Mouse (Mus musculus) kidney, postnatal 4 days (tissue): ENCODE data around the gene Zfp704.
"Not testable (repeated sequence)": the region's sequence is repeated elsewhere in the genome, so short reads cannot be mapped to it uniquely, and the experiment has no call there.

Experiments used
- DNase-seq, 2 experiments: peaks; one replicate each; pipeline ENCODE4 v3.0.0; 2021; ENCODE audit warnings: mixed read lengths in 2 of 2

The Zfp704 gene

GRCm38 (mm10) chr3:9594457-9594856 is 15.4 kb downstream of the Zfp704 start:
- no peak for DNase-seq

GRCm38 (mm10) chr3:9593832-9594231 is 16.1 kb downstream of the Zfp704 start:
- DNase-seq = peak; percentile 46 to 63

- no peak for DNase-seq
Measured at GRCm38 (mm10) chr3:9591416-9592110, 18.3 kb downstream of the Zfp704 start.

GRCm38 (mm10) chr3:9588635-9589034 is 21.2 kb downstream of the Zfp704 start:
- no peak for DNase-seq

- no peak for DNase-seq
Measured at GRCm38 (mm10) chr3:9587304-9587703, 22.6 kb downstream of the Zfp704 start.

- no peak for DNase-seq
Measured at GRCm38 (mm10) chr3:9583516-9583915, 26.4 kb downstream of the Zfp704 start.

GRCm38 (mm10) chr3:9580952-9581798 is 28.7 kb downstream of the Zfp704 start:
- DNase-seq = no peak

- DNase-seq = no peak
Measured at GRCm38 (mm10) chr3:9580102-9580501, 29.8 kb downstream of the Zfp704 start.

- no peak for DNase-seq
Measured at GRCm38 (mm10) chr3:9579028-9579643, 30.7 kb downstream of the Zfp704 start.

GRCm38 (mm10) chr3:9576872-9577271 is 33.0 kb downstream of the Zfp704 start:
- no peak for DNase-seq

- no peak for DNase-seq
Measured at GRCm38 (mm10) chr3:9574305-9574704, 35.6 kb downstream of the Zfp704 start.

- DNase-seq = peak; percentile 44 to 69
Measured at GRCm38 (mm10) chr3:9573581-9573980, 36.3 kb downstream of the Zfp704 start.

- DNase-seq = no peak
Measured at GRCm38 (mm10) chr3:9572261-9572660, 37.6 kb downstream of the Zfp704 start.

GRCm38 (mm10) chr3:9570782-9571181 is 39.1 kb downstream of the Zfp704 start:
- no peak for DNase-seq

- DNase-seq = not testable (repeated sequence)
Measured at GRCm38 (mm10) chr3:9569706-9570105, 40.2 kb downstream of the Zfp704 start.

- DNase-seq = no peak
Measured at GRCm38 (mm10) chr3:9568565-9569228, 41.2 kb downstream of the Zfp704 start.

GRCm38 (mm10) chr3:9567948-9568347 is 41.9 kb downstream of the Zfp704 start:
- no peak for DNase-seq

GRCm38 (mm10) chr3:9566831-9567230 is 43.1 kb downstream of the Zfp704 start:
- DNase-seq = no peak

GRCm38 (mm10) chr3:9563562-9563961 is 46.3 kb downstream of the Zfp704 start:
- no peak for DNase-seq

GRCm38 (mm10) chr3:9562649-9563328 is 47.1 kb downstream of the Zfp704 start:
- peak; percentile 24 to 46 for DNase-seq

GRCm38 (mm10) chr3:9557778-9558560 is 51.9 kb downstream of the Zfp704 start:
- DNase-seq = no peak

- DNase-seq = no peak
Measured at GRCm38 (mm10) chr3:9556137-9556536, 53.7 kb downstream of the Zfp704 start.
